Mouse (Mus musculus): ENCODE data around the gene Gng12. TPM values are rescaled to one million over a fixed set of nuclear protein-coding genes. Genes with fewer than 3 reads are reported as not detected.

Gene Gng12
- polyA plus RNA-seq, 1 experiment from 2014 or later = 50.3 TPM

Other genes with a start within 250 kb of the Gng12 start
- gene Vmn1r35, start 210.5 kb upstream of the Gng12 start, polyA plus RNA-seq (2016; fragmentation: Nextera tagmentation; extraction: Ambion mirVana) = not detected in 2 replicates
- gene Vmn1r36, start 177.2 kb upstream of the Gng12 start, polyA plus RNA-seq (2016; fragmentation: Nextera tagmentation; extraction: Ambion mirVana) = not detected in 2 replicates
- gene Vmn1r37, start 167.0 kb upstream of the Gng12 start, polyA plus RNA-seq (2016; fragmentation: Nextera tagmentation; extraction: Ambion mirVana) = not detected in 2 replicates
- gene Vmn1r38, start 113.8 kb upstream of the Gng12 start, polyA plus RNA-seq (2016; fragmentation: Nextera tagmentation; extraction: Ambion mirVana) = not detected in 2 replicates
- gene Vmn1r39, start 85.8 kb upstream of the Gng12 start, polyA plus RNA-seq (2016; fragmentation: Nextera tagmentation; extraction: Ambion mirVana) = not detected in 2 replicates
- 21.6 and 22.9 TPM in 2 replicates for gene Gadd45a, start 141.1 kb downstream of the Gng12 start, polyA plus RNA-seq (2016; fragmentation: Nextera tagmentation; extraction: Ambion mirVana)